Mouse (Mus musculus) intestine, embryonic 15.5 days (tissue): ENCODE measurements around the gene Tmem132c. TPM values are rescaled to one million over a fixed set of nuclear protein-coding genes. Genes with fewer than 3 reads are reported as not detected.

ENCODE experiments used
- ATAC-seq: fragments of 200-750 bp; cut with Nextera tagmentation; 2 replicates; pipeline ENCODE4 v1.8.0; 2017; ENCODE audit warnings: moderate TSS enrichment, moderate library complexity
- H3K27ac ChIP-seq: fragments of 300-500 bp; sonication (generic); 2 replicates; pipeline ENCODE4 v1.5.1; 2015; ENCODE audit warnings: mild to moderate bottlenecking, inconsistent platforms
- H3K27me3 ChIP-seq: fragments of 300-500 bp; sonication (generic); replicated peaks from 2 replicates; pipeline ENCODE4 v1.6.1; 2015; ENCODE audit warnings: inconsistent platforms
- H3K36me3 ChIP-seq: fragments of 300-500 bp; sonication (generic); 2 replicates; pipeline ENCODE4 v1.6.1; 2015; ENCODE audit warnings: inconsistent platforms
- H3K4me1 ChIP-seq: fragments of 300-500 bp; sonication (generic); replicated peaks from 2 replicates; pipeline ENCODE4 v1.6.1; 2015; ENCODE audit warnings: inconsistent platforms
- H3K4me2 ChIP-seq: fragments of 300-500 bp; sonication (generic); replicated peaks from 2 replicates; pipeline ENCODE4 v1.6.1; 2015; ENCODE audit warnings: mild to moderate bottlenecking, inconsistent platforms
- H3K4me3 ChIP-seq: fragments of 300-500 bp; sonication (generic); replicated peaks from 2 replicates; pipeline ENCODE4 v1.5.1; 2015; ENCODE audit warnings: inconsistent platforms
- H3K9ac ChIP-seq: fragments of 300-500 bp; sonication (generic); 2 replicates; pipeline ENCODE4 v1.6.1; 2015; ENCODE audit warnings: inconsistent platforms
- H3K9me3 ChIP-seq: fragments of 300-500 bp; sonication (generic); 2 replicates; pipeline ENCODE4 v1.6.1; 2016; ENCODE audit warnings: inconsistent platforms
- WGBS: fragments of 180-500 bp; shearing (Covaris S2); methylation state at CpG from one replicate; pipeline ENCODE4 v1.1.7; 2015; 5-methylcytosine and 5-hydroxymethylcytosine counted together
- polyA plus RNA-seq: library from polyadenylated mRNA; unstranded; fragments of >200 nt; fragmentation: Nextera tagmentation; extraction: Ambion mirVana; gene quantifications from 2 replicates; pipeline ENCODE4 v1.2.1, GENCODE M21; 2015

Gene Tmem132c
- polyA plus RNA-seq, 1 experiment from 2014 or later = 0.70 TPM

GRCm38 (mm10) chr5:127313634-127314033 lies 72.0 kb downstream of the Tmem132c start:
- Histone ChIP-seq H3K4me2 (no peak overlapping the region), H3K9me3 (no peaks in the 10 kb centered on the region), H3K4me3 (no peak overlapping the region), H3K9ac (no peak overlapping the region), H3K4me1 (0 out of 2 replicates have a peak, but pooled peaks cover 3% of the 10 kb centered on the region), H3K27ac (no peak overlapping the region), H3K27me3 (no peaks in the 10 kb centered on the region), H3K36me3 (no peaks in the 10 kb centered on the region)
- 68% methylated on average over 2 of the region's 2 CpGs for WGBS
- ATAC-seq = no peak

DNA sequence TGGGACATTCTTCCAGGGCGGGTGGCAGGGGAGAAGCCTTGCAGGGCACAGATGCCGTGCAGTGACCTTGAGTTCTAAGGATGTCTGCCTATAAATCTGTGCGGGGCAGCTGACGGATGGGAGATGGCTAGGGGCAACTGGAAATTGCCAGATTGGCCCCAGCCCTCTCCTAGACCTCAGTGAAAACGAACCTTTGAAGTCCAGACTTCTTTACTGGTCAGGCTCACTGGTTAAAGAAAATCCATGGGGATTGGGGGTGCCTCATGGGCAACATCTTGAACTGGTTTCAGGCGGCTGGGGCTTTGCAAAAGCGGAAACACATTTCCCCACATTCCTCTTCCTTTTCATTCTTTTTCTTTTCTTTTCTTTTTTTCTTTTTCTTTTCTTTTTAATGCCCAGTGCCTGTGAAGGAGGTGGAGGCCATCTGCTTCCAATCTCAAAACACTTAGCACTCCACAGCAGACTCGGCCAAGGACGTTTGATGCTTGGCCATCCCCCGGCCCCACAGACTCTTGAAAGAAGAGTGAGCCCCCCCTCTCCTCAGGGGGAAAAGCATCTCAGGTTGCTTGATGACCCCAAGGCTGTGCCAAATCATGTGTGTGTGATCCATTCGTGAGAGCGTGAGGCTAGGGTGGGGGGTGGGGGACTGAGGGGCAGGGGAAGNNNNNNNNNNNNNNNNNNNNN lies 77.6 kb downstream of the Tmem132c start:
- H3K9ac ChIP-seq = no peak overlapping the region
- no peak overlapping the region for H3K4me3 ChIP-seq
- H3K4me1 ChIP-seq = no peaks in the 10 kb centered on the region; the same call in 1 of the 2 replicates
- H3K27ac ChIP-seq = no peak overlapping the region
- no peak overlapping the region for H3K4me2 ChIP-seq
- no peak for ATAC-seq
- no peaks in the 10 kb centered on the region for H3K36me3 ChIP-seq
- no peaks in the 10 kb centered on the region for H3K9me3 ChIP-seq
- WGBS = 44% methylated on average over 12 of the region's 12 CpGs
- no peaks in the 10 kb centered on the region for H3K27me3 ChIP-seq

DNA sequence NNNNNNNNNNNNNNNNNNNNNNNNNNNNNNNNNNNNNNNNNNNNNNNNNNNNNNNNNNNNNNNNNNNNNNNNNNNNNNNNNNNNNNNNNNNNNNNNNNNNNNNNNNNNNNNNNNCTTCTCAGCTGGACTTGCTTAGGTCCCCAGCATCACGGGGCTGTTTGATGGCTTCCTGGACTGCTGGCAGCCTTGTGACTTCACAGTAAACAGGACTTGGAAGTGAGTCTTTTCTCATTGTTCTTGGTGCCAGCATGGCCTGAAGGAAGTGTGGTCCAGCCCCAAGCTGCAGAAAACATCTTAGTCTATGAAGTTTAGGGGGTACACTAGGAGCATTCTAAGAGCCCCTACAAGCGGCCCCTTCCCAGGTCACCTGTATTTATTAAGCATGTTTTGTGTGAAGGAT lies 83.0 kb downstream of the Tmem132c start:
- no peaks in the 10 kb centered on the region for H3K9me3 ChIP-seq
- H3K4me1 ChIP-seq = no peaks in the 10 kb centered on the region; the same call in 1 of the 2 replicates
- no peak overlapping the region for H3K27ac ChIP-seq
- H3K9ac ChIP-seq = no peak overlapping the region
- no peak for ATAC-seq
- no peak overlapping the region for H3K4me2 ChIP-seq
- 48% methylated on average over 2 of the region's 2 CpGs for WGBS
- no peak overlapping the region for H3K4me3 ChIP-seq
- H3K36me3 ChIP-seq = no peaks in the 10 kb centered on the region
- H3K27me3 ChIP-seq = no peaks in the 10 kb centered on the region

DNA sequence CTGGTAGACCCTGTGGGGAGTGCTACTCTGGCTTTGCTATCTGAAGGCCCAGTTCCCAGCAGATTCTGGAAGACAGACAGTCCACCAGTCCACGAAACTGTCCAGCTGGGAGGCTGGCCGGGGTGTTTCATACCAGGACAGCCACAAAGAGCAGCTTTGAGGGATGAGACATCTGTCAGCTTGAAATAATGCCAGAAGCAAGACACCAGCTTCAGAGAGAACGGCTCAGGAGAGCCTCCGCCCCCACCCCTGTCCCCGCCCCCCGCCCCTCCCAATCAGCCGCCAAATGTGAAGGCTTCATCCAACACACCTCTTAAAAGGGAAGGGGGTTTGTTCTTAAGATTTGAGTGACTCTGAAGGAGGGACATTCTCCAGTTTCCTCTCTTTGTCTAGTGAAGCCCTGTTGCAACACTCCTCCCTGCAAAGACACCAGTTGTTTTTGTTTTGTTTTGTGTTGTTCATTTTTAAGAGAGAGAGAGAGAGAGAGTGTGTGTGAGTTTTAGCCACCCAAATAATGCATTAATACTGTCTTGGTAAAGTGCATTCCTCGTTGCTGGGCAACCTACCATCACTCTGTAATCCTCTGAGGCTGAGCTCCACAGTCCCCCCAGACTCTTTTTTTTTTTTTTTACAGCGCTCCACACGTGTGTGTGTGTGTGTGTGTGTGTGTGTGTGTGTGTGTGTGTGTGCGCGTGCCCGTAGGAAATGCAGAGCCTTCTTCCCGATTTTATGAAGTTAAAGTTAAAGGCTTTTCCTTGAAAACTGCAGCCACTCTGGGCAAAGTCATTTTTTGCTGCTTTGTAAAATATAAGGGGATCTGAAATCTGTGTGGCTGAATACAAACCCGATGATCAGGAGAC lies 94.7 kb downstream of the Tmem132c start:
- ATAC-seq = peak; percentile 81
- 9% methylated on average over 15 of the region's 15 CpGs for WGBS
- H3K4me3 ChIP-seq = no peak overlapping the region

DNA sequence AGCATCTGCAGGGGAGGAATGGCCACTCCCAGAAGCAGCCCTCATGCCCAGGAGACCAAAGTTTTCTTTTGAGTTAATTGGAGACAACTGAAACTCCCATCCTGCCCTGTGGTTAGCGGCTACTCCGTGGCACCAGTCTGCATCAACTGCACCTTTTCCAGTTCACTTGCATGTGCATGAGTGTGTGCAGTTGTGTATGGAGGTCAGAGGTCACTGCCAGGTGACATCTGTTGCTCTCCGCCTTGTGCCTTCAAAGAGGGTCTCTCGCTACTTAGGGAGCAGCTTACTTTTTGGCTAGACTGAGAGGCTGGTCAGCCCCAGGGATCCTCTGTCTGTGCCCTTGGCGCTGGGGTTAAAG lies 95.3 kb downstream of the Tmem132c start:
- 44% methylated on average over 5 of the region's 5 CpGs for WGBS
- Histone ChIP-seq H3K9ac (no peak overlapping the region), H3K27me3 (no peaks in the 10 kb centered on the region), H3K4me2 (no peak overlapping the region), H3K27ac (no peak overlapping the region), H3K9me3 (no peaks in the 10 kb centered on the region), H3K4me1 (no peaks in the 10 kb centered on the region), H3K4me3 (no peak overlapping the region), H3K36me3 (no peaks in the 10 kb centered on the region)
- no peak for ATAC-seq

More for the DNA sequence above, 94.7 kb downstream of the Tmem132c start:
- no peaks in the 10 kb centered on the region for H3K4me1 ChIP-seq
- no peak overlapping the region for H3K27ac ChIP-seq
- H3K4me2 ChIP-seq = peak overlapping the region; percentile 36
- H3K27me3 ChIP-seq = no peaks in the 10 kb centered on the region
- H3K9ac ChIP-seq = no peak overlapping the region
- no peaks in the 10 kb centered on the region for H3K36me3 ChIP-seq
- H3K9me3 ChIP-seq = no peaks in the 10 kb centered on the region

DNA sequence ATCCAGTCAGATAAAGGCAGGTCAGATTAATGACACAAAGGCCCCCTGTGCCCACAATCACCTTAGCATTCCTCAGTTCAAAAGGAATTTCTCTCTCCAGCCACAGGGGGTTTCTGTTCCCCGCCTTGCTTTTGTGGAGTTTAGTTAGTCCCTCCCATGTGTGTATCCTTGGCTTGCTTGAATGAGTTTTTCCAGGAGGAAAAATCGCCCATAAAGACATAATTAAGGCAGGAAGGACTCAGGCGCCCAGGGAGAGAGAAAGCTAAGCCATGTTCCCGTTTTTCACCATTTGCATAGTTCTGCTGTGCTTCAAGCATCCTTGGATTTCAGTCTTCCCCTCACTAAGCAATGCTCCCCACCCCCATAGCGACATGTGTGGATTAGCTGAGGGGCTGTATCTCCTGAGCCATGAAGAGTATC lies 97.4 kb downstream of the Tmem132c start:
- H3K4me2 ChIP-seq = no peak overlapping the region
- no peaks in the 10 kb centered on the region for H3K36me3 ChIP-seq
- H3K27ac ChIP-seq = no peak overlapping the region
- 13% methylated on average over 5 of the region's 5 CpGs for WGBS
- ATAC-seq = no peak
- H3K9ac ChIP-seq = no peak overlapping the region
- no peak overlapping the region for H3K4me3 ChIP-seq
- H3K9me3 ChIP-seq = no peaks in the 10 kb centered on the region
- no peaks in the 10 kb centered on the region for H3K4me1 ChIP-seq
- H3K27me3 ChIP-seq = no peaks in the 10 kb centered on the region

DNA sequence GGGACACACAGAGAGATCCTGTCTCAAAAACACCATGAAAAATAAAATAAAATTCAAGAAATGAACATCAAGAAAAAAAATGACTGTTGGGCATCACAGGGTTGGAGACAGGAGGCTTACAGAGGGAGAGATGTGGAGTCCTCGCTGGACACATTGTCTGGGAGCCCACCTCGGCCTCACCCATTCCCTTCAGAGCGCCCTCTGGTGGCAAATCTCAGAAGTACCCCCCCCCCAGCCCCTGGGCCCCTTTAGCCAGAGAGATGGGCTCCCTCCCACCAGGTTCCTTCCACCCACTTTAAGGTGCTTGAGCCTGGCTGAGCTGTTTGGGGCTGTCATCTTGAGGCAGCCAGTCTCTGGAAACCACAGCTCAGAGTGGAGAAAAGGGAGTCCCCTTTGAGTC lies 99.5 kb downstream of the Tmem132c start:
- H3K4me2 ChIP-seq = no peak overlapping the region
- H3K4me1 ChIP-seq = no peaks in the 10 kb centered on the region
- no peak overlapping the region for H3K9ac ChIP-seq
- H3K27ac ChIP-seq = no peak overlapping the region
- H3K27me3 ChIP-seq = no peaks in the 10 kb centered on the region
- no peaks in the 10 kb centered on the region for H3K9me3 ChIP-seq
- H3K36me3 ChIP-seq = no peaks in the 10 kb centered on the region
- ATAC-seq = no peak
- H3K4me3 ChIP-seq = no peak overlapping the region
- WGBS = 27% methylated on average over 3 of the region's 3 CpGs

DNA sequence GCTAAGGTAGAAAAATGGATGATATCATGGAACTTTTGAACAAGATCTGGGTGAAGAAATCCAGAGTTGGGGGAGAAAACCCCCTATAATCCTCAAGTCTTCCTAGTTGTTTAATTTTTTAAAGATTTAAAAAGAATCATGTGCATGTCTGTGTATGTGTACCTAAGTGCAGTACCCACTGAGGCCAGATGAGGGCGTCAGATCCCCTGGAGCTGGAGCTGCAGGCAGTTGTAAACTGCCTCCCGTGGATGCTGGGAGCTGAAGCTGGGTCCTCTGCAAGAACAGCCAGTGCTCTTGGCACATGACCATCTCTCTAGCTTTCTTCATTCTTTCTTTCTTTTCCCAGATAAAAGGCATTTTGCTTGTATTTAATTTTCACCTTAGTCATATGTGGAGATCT lies 103.1 kb downstream of the Tmem132c start:
- no peak overlapping the region for H3K9ac ChIP-seq
- 41% methylated on average over 2 of the region's 2 CpGs for WGBS

DNA sequence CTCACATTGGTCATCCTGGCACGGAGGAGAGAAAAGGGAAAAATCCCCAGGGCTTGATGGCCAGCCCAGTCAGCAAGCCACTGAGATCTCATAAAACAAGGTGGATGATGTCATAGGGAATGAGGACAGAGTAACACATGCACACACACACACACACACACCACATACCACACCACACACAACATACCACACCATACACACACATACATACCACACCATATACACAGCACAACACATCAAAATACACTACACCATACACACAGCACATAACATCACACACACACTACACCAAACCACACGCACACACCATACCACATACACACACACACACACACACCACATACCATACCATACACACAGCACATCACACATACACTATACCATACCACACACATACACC lies 104.8 kb downstream of the Tmem132c start:
- no peak overlapping the region for H3K4me3 ChIP-seq
- no peaks in the 10 kb centered on the region for H3K9me3 ChIP-seq
- H3K27me3 ChIP-seq = no peaks in the 10 kb centered on the region
- H3K4me2 ChIP-seq = no peak overlapping the region
- no peak overlapping the region for H3K9ac ChIP-seq
- H3K4me1 ChIP-seq = no peaks in the 10 kb centered on the region
- ATAC-seq = no peak
- WGBS = 86% methylated on average over 2 of the region's 2 CpGs
- H3K27ac ChIP-seq = no peak overlapping the region
- H3K36me3 ChIP-seq = no peaks in the 10 kb centered on the region

More for the DNA sequence above, 103.1 kb downstream of the Tmem132c start:
- ATAC-seq = no peak
- Histone ChIP-seq H3K27ac (no peak overlapping the region), H3K36me3 (no peaks in the 10 kb centered on the region), H3K4me1 (no peaks in the 10 kb centered on the region), H3K4me2 (no peak overlapping the region), H3K9me3 (no peaks in the 10 kb centered on the region), H3K27me3 (no peaks in the 10 kb centered on the region), H3K4me3 (no peak overlapping the region)

- Histone ChIP-seq H3K4me2 (no peak overlapping the region), H3K9me3 (no peaks in the 10 kb centered on the region), H3K27ac (no peak overlapping the region), H3K9ac (no peak overlapping the region), H3K36me3 (no peaks in the 10 kb centered on the region), H3K4me1 (no peaks in the 10 kb centered on the region), H3K4me3 (no peak overlapping the region), H3K27me3 (no peaks in the 10 kb centered on the region)
- no peak for ATAC-seq
- 64% methylated on average over 12 of the region's 12 CpGs for WGBS
These were observed 105.6 kb downstream of the Tmem132c start for GRCm38 (mm10) chr5:127347053-127347748.

- no peak overlapping the region for H3K27ac ChIP-seq
These were observed 107.8 kb downstream of the Tmem132c start for GRCm38 (mm10) chr5:127349221-127350065.

GRCm38 (mm10) chr5:127353002-127353401 lies 111.4 kb downstream of the Tmem132c start:
- no peak overlapping the region for H3K4me3 ChIP-seq
- H3K27ac ChIP-seq = no peak overlapping the region
- no peak for ATAC-seq
- H3K9me3 ChIP-seq = no peaks in the 10 kb centered on the region
- no peak overlapping the region for H3K9ac ChIP-seq
- H3K36me3 ChIP-seq = no peaks in the 10 kb centered on the region
- 55% methylated on average over 2 of the region's 2 CpGs for WGBS
- H3K27me3 ChIP-seq = no peaks in the 10 kb centered on the region
- no peaks in the 10 kb centered on the region for H3K4me1 ChIP-seq
- H3K4me2 ChIP-seq = no peak overlapping the region

More at GRCm38 (mm10) chr5:127349221-127350065, 107.8 kb downstream of the Tmem132c start:
- Histone ChIP-seq H3K27me3 (no peaks in the 10 kb centered on the region), H3K9ac (no peak overlapping the region), H3K4me3 (no peak overlapping the region), H3K9me3 (no peaks in the 10 kb centered on the region), H3K36me3 (no peaks in the 10 kb centered on the region), H3K4me1 (no peaks in the 10 kb centered on the region), H3K4me2 (no peak overlapping the region)
- 60% methylated on average over 9 of the region's 9 CpGs for WGBS
- no peak for ATAC-seq
